Mouse (Mus musculus): ENCODE data around the gene Camk1d. TPM values are rescaled to one million over a fixed set of nuclear protein-coding genes. Genes with fewer than 3 reads are reported as not detected.

Camk1d gene
- polyA plus RNA-seq, 1 experiment from 2014 or later = 2.4 TPM

- ATAC-seq (ENCODE audit: low FRiP score, low TSS enrichment) = no peak
- no peak overlapping the region for H3K4me2 ChIP-seq (replicated peaks; ENCODE audit: low read depth, low read length)
These were observed 15.9 kb downstream of the Camk1d start for GRCm38 (mm10) chr2:5698451-5698850.

DNA sequence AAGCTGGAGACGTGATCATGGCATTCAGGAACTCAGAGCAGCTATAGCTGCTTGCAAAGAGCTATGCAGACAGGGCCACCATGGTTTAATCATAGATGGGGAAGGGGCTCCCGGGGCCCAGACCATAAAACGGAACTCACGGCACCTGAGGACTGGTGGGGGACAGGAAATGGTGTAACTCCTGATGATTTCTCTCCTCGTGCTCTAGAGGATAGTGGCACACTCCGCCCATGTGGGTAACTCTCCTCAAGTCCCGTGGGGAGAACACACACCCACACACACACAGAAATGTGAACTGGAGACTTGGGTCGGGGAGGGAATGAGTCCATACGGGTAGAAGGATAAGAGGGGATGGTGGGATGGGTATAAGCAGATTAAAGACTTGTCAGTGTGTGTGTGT lies 20.2 kb downstream of the Camk1d start:
- H3K36me3 ChIP-seq (ENCODE audit: control insufficient read depth, insufficient read depth, low read length) = no peaks in the 10 kb centered on the region
- H3K9ac ChIP-seq (ENCODE audit: low read depth, low read length) = no peak overlapping the region
- no peaks in the 10 kb centered on the region for H3K4me1 ChIP-seq (ENCODE audit: control insufficient read depth, insufficient read depth, low read length)
- H3K4me2 ChIP-seq (replicated peaks; ENCODE audit: low read depth, low read length) = no peak overlapping the region
- 68% methylated on average over 9 of the region's 9 CpGs for WGBS
- H3K27ac ChIP-seq (ENCODE audit: low read depth, low read length) = no peak overlapping the region
- no peak for ATAC-seq (ENCODE audit: low FRiP score, low TSS enrichment)
- H3K4me3 ChIP-seq (ENCODE audit: low read length) = no peak overlapping the region
- H3K27me3 ChIP-seq (ENCODE audit: control insufficient read depth, insufficient read depth, low read length) = no peaks in the 10 kb centered on the region
- H3K9me3 ChIP-seq (ENCODE audit: control insufficient read depth, low read length) = no peaks in the 10 kb centered on the region

More at GRCm38 (mm10) chr2:5698451-5698850, 15.9 kb downstream of the Camk1d start:
- Histone ChIP-seq H3K4me1 (ENCODE audit: control insufficient read depth, insufficient read depth, low read length) (no peaks in the 10 kb centered on the region), H3K4me3 (ENCODE audit: low read length) (no peak overlapping the region), H3K36me3 (ENCODE audit: control insufficient read depth, insufficient read depth, low read length) (no peaks in the 10 kb centered on the region), H3K27me3 (ENCODE audit: control insufficient read depth, insufficient read depth, low read length) (no peaks in the 10 kb centered on the region), H3K27ac (ENCODE audit: low read depth, low read length) (no peak overlapping the region), H3K9me3 (ENCODE audit: control insufficient read depth, low read length) (no peaks in the 10 kb centered on the region), H3K9ac (ENCODE audit: low read depth, low read length) (no peak overlapping the region)
- 74% methylated on average over 8 of the region's 8 CpGs for WGBS

- no peak overlapping the region for H3K9ac ChIP-seq (ENCODE audit: low read depth, low read length)
- WGBS = 81% methylated on average over 3 of the region's 3 CpGs
- no peaks in the 10 kb centered on the region for H3K36me3 ChIP-seq (ENCODE audit: control insufficient read depth, insufficient read depth, low read length)
- H3K4me3 ChIP-seq (ENCODE audit: low read length) = no peak overlapping the region
- no peaks in the 10 kb centered on the region for H3K9me3 ChIP-seq (ENCODE audit: control insufficient read depth, low read length)
- no peak overlapping the region for H3K27ac ChIP-seq (ENCODE audit: low read depth, low read length)
- H3K27me3 ChIP-seq (ENCODE audit: control insufficient read depth, insufficient read depth, low read length) = no peaks in the 10 kb centered on the region
- no peak for ATAC-seq (ENCODE audit: low FRiP score, low TSS enrichment)
- H3K4me1 ChIP-seq (ENCODE audit: control insufficient read depth, insufficient read depth, low read length) = no peaks in the 10 kb centered on the region
- no peak overlapping the region for H3K4me2 ChIP-seq (replicated peaks; ENCODE audit: low read depth, low read length)
These were observed 22.6 kb downstream of the Camk1d start for GRCm38 (mm10) chr2:5691729-5692128.

GRCm38 (mm10) chr2:5683366-5683765 lies 30.9 kb downstream of the Camk1d start:
- H3K9ac ChIP-seq (ENCODE audit: low read depth, low read length) = no peak overlapping the region
- H3K4me3 ChIP-seq (ENCODE audit: low read length) = no peak overlapping the region
- H3K27ac ChIP-seq (ENCODE audit: low read depth, low read length) = no peak overlapping the region
- H3K4me2 ChIP-seq (replicated peaks; ENCODE audit: low read depth, low read length) = no peak overlapping the region
- H3K4me1 ChIP-seq (ENCODE audit: control insufficient read depth, insufficient read depth, low read length) = no peaks in the 10 kb centered on the region
- no peaks in the 10 kb centered on the region for H3K9me3 ChIP-seq (ENCODE audit: control insufficient read depth, low read length)
- 94% methylated on average over 4 of the region's 4 CpGs for WGBS
- ATAC-seq (ENCODE audit: low FRiP score, low TSS enrichment) = no peak
- no peaks in the 10 kb centered on the region for H3K27me3 ChIP-seq (ENCODE audit: control insufficient read depth, insufficient read depth, low read length)
- H3K36me3 ChIP-seq (ENCODE audit: control insufficient read depth, insufficient read depth, low read length) = no peaks in the 10 kb centered on the region

DNA sequence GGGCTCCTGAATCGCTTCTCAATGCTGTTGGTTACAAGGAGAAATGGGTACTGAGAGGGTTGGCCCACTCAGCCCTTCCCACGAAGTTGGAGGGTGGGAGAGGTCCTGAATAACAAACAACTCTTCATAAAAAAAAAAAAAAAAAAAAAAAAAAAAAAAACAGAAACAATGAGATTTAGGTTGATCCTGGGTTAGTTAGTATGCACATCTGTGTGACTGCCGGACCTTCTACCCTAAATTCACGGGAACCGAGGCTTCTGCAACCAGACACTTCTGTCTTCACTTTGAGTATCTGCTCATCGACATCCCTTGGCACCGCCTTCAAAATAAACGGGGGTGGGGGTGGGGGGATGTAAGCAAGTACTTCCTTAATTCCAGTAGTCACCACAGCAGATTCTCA lies 32.4 kb downstream of the Camk1d start:
- ATAC-seq (ENCODE audit: low FRiP score, low TSS enrichment) = no peak
- no peaks in the 10 kb centered on the region for H3K36me3 ChIP-seq (ENCODE audit: control insufficient read depth, insufficient read depth, low read length)

GRCm38 (mm10) chr2:5681302-5681701 lies 33.0 kb downstream of the Camk1d start:
- Histone ChIP-seq H3K4me3 (ENCODE audit: low read length) (no peak overlapping the region), H3K27ac (ENCODE audit: low read depth, low read length) (no peak overlapping the region), H3K9me3 (ENCODE audit: control insufficient read depth, low read length) (no peaks in the 10 kb centered on the region), H3K9ac (ENCODE audit: low read depth, low read length) (no peak overlapping the region), H3K36me3 (ENCODE audit: control insufficient read depth, insufficient read depth, low read length) (no peaks in the 10 kb centered on the region), H3K4me2 (replicated peaks; ENCODE audit: low read depth, low read length) (no peak overlapping the region), H3K27me3 (ENCODE audit: control insufficient read depth, insufficient read depth, low read length) (no peaks in the 10 kb centered on the region), H3K4me1 (ENCODE audit: control insufficient read depth, insufficient read depth, low read length) (no peaks in the 10 kb centered on the region)
- ATAC-seq (ENCODE audit: low FRiP score, low TSS enrichment) = no peak
- 88% methylated on average over 7 of the region's 7 CpGs for WGBS

More for the DNA sequence above, 32.4 kb downstream of the Camk1d start:
- Histone ChIP-seq H3K4me2 (replicated peaks; ENCODE audit: low read depth, low read length) (no peak overlapping the region), H3K4me3 (ENCODE audit: low read length) (no peak overlapping the region), H3K9ac (ENCODE audit: low read depth, low read length) (no peak overlapping the region), H3K27me3 (ENCODE audit: control insufficient read depth, insufficient read depth, low read length) (no peaks in the 10 kb centered on the region), H3K4me1 (ENCODE audit: control insufficient read depth, insufficient read depth, low read length) (no peaks in the 10 kb centered on the region), H3K27ac (ENCODE audit: low read depth, low read length) (no peak overlapping the region), H3K9me3 (ENCODE audit: control insufficient read depth, low read length) (no peaks in the 10 kb centered on the region)
- WGBS = 84% methylated on average over 8 of the region's 8 CpGs

DNA sequence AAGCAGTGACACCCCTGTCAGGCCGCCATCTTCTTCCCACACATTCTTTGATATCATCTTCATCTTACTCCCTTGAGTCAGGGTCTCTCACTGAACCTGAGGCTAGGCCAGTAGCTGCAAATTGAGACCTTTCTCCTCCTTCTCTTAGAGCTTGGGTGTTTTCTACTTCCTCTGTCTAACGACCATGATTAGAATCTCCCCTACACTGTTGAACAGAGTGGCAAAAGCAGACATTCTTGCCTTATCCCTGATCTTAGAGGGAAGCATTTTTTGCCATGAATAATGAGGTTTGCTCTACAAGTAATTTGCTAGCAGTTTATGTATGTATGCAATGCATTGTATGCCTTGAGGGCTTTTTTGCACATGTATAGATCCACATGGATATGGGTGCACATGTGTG lies 35.3 kb downstream of the Camk1d start:
- 70% methylated on average over 2 of the region's 2 CpGs for WGBS
- Histone ChIP-seq H3K9me3 (ENCODE audit: control insufficient read depth, low read length) (no peaks in the 10 kb centered on the region), H3K36me3 (ENCODE audit: control insufficient read depth, insufficient read depth, low read length) (no peaks in the 10 kb centered on the region), H3K27me3 (ENCODE audit: control insufficient read depth, insufficient read depth, low read length) (no peaks in the 10 kb centered on the region), H3K4me3 (ENCODE audit: low read length) (no peak overlapping the region), H3K4me1 (ENCODE audit: control insufficient read depth, insufficient read depth, low read length) (no peaks in the 10 kb centered on the region), H3K9ac (ENCODE audit: low read depth, low read length) (no peak overlapping the region), H3K27ac (ENCODE audit: low read depth, low read length) (no peak overlapping the region), H3K4me2 (replicated peaks; ENCODE audit: low read depth, low read length) (no peak overlapping the region)
- ATAC-seq (ENCODE audit: low FRiP score, low TSS enrichment) = no peak

- Histone ChIP-seq H3K27me3 (ENCODE audit: control insufficient read depth, insufficient read depth, low read length) (no peaks in the 10 kb centered on the region), H3K9ac (ENCODE audit: low read depth, low read length) (no peak overlapping the region), H3K36me3 (ENCODE audit: control insufficient read depth, insufficient read depth, low read length) (no peaks in the 10 kb centered on the region), H3K4me1 (ENCODE audit: control insufficient read depth, insufficient read depth, low read length) (no peaks in the 10 kb centered on the region), H3K27ac (ENCODE audit: low read depth, low read length) (no peak overlapping the region), H3K9me3 (ENCODE audit: control insufficient read depth, low read length) (no peaks in the 10 kb centered on the region), H3K4me3 (ENCODE audit: low read length) (no peak overlapping the region), H3K4me2 (replicated peaks; ENCODE audit: low read depth, low read length) (no peak overlapping the region)
- no peak for ATAC-seq (ENCODE audit: low FRiP score, low TSS enrichment)
- WGBS = 68% methylated on average over 2 of the region's 2 CpGs
These were observed 36.8 kb downstream of the Camk1d start for GRCm38 (mm10) chr2:5677472-5677871.

DNA sequence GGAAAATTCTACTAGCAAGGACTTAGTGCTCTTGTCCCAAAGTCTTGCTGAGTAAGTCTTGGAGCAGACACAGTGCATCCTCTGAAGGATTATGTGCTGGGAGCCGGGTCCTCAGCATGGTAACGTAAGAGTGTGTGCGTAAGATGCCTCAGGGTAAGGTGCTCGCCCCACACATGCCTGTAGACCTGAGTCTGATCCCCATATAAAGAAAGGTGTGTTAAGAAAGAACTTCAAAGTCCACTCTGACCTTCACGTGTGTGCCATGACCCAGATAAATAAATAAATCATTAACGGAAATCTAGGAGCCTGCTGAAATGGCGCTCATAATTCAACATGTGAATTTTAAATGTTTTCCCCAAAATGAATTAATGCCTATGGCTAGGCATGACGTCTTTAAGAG lies 37.5 kb downstream of the Camk1d start:
- no peak; the same call in 1 of the 2 replicates for ATAC-seq (ENCODE audit: low FRiP score, low TSS enrichment)
- H3K9ac ChIP-seq (ENCODE audit: low read depth, low read length) = no peak overlapping the region
- no peaks in the 10 kb centered on the region for H3K27me3 ChIP-seq (ENCODE audit: control insufficient read depth, insufficient read depth, low read length)
- no peaks in the 10 kb centered on the region for H3K36me3 ChIP-seq (ENCODE audit: control insufficient read depth, insufficient read depth, low read length)
- 47% methylated on average over 8 of the region's 8 CpGs for WGBS
- no peak overlapping the region for H3K4me3 ChIP-seq (ENCODE audit: low read length)
- no peaks in the 10 kb centered on the region for H3K9me3 ChIP-seq (ENCODE audit: control insufficient read depth, low read length)
- no peaks in the 10 kb centered on the region for H3K4me1 ChIP-seq (ENCODE audit: control insufficient read depth, insufficient read depth, low read length)
- H3K27ac ChIP-seq (ENCODE audit: low read depth, low read length) = no peak overlapping the region
- H3K4me2 ChIP-seq (replicated peaks; ENCODE audit: low read depth, low read length) = no peak overlapping the region

DNA sequence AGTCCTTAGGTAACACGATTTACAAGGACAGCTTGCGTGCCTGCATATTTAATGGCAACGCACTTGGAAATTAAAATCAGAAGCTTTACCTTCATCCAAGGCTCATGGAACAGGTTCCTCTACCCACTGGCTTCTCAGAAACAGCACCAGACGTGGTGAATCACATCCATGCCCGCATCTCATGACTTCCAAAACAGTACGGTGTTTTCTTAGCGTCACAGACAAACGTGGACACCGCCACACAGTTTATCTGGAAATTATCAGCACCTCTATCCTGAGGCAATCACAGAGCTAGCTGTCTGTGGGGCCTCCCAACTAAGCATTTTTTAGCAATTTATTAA lies 38.2 kb downstream of the Camk1d start:
- H3K27ac ChIP-seq (ENCODE audit: low read depth, low read length) = no peak overlapping the region
- H3K9ac ChIP-seq (ENCODE audit: low read depth, low read length) = no peak overlapping the region
- no peaks in the 10 kb centered on the region for H3K36me3 ChIP-seq (ENCODE audit: control insufficient read depth, insufficient read depth, low read length)
- no peaks in the 10 kb centered on the region for H3K4me1 ChIP-seq (ENCODE audit: control insufficient read depth, insufficient read depth, low read length)
- WGBS = 59% methylated on average over 9 of the region's 9 CpGs
- H3K27me3 ChIP-seq (ENCODE audit: control insufficient read depth, insufficient read depth, low read length) = no peaks in the 10 kb centered on the region
- no peak overlapping the region for H3K4me3 ChIP-seq (ENCODE audit: low read length)
- no peak for ATAC-seq (ENCODE audit: low FRiP score, low TSS enrichment)
- H3K4me2 ChIP-seq (replicated peaks; ENCODE audit: low read depth, low read length) = no peak overlapping the region
- H3K9me3 ChIP-seq (ENCODE audit: control insufficient read depth, low read length) = no peaks in the 10 kb centered on the region

All from kidney, embryonic 14.5 days (tissue).